Mouse (Mus musculus) mature B cell (primary cell): ENCODE results near the gene Olfr1371.

Experiments used
- in situ Hi-C: fragments of 300-500 bp; cut with MboI; formaldehyde crosslinking; loops from 2 replicates; pipeline ENCODE4 v1.14.3; 2019

Olfr1371 gene

GRCm38 (mm10) chr11:52213887-52214286 lies at the start of gene Olfr1371:
Gene Olfr1371 (minus strand): TSS chr11:52213987.
- in situ Hi-C loops: no loop called here

DNA sequence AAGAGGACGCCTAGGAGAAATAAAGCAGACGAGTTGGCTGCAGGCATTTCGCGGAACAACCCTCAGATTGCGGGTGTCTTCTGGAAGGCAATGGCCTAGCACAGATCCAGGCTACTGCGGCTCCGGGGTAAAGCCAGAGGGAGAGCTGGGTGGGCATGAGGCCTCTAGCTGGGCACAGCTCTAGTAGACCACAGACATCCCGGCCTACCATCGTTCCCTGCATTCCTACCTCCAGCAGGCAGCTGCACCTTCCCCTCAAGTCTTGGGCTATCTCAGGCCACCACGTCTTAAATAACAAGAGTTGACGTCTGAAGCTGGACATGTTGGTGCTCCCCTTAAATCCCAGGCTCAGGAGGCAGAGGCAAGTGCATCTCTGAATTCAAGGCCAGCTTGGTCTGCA lies 48.6 kb upstream of the Olfr1371 start:
- in situ Hi-C loops: no loop called here

GRCm38 (mm10) chr11:52261937-52262336 lies 48.1 kb upstream of the Olfr1371 start:
- in situ Hi-C loops: no loop called here

- in situ Hi-C loops: no loop called here
These were observed 47.1 kb upstream of the Olfr1371 start for GRCm38 (mm10) chr11:52260878-52261277.

DNA sequence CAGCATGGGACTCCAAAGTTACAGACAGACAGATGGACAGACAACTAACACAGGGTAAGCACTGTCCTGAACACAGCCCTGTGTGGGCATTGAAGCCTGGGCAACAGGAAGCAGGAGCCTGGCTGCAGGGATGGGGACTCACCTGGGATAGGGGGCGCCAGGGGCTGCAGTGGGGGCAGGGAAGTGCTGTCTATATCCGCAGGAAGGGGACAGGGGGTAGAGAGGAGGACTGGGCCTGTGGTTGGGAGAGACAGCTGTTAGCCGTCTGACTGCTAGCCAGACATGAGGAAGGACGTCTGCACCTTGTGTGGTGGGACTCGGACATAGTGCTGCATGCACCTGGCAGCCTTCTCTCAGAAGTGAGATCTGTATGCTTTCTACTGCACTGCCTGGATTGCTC lies 44.9 kb upstream of the Olfr1371 start:
- in situ Hi-C loops: no loop called here

GRCm38 (mm10) chr11:52257376-52257775 lies 43.6 kb upstream of the Olfr1371 start:
- in situ Hi-C loops: no loop called here

DNA sequence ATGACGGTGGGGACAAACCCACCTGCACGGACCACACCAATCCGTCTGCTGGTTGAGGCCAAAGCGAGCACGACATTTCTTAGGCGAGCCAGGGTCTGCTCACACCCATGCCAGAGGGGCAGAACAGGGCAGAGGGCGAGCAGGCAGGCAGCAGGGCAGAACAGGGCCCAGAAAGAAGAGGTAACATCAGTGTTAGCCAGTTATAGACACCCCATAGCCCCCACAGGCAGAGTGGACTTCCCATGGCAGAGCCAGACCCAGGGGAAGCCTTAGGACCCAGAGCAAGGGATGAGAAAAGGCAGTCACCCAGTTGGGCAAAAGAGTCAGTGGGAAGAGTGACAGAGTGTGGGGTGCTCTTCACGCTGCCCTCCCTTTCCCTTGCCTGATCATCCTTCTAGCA lies 41.3 kb upstream of the Olfr1371 start:
- in situ Hi-C loops: no loop called here

DNA sequence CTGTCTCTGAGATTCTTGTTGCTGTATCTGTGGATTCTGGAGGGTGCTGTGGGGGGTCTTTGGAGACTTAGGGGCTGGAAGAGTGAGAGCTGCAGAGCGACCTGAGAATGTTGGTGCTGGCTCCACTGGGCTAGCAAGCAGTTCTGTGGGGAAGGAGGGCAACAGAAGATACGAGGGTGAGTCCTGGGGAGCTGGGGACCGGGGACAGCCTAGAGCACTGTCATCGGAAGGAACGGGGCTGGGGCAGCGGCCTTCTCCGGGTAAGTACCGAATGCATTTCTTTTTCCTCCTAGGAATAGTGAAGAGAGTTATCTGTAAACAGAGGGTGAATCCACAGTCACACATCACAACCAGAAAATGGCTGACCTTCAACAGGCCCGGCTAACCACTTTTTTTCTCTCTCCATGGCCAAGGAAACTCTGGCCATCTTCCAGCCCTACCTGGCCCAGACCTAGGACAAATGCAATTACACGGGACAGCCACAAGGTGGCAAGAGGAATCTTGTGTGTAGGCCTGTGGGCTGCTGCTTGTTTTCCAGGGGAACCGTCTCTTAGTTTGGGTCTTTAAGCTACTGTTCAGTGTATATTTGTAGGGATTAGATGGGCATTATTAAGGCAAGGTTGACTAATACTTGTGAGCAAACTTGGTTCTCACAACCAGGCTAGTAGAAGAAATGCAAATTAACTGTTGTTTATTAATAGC lies 40.0 kb upstream of the Olfr1371 start:
- in situ Hi-C loops: no loop called here

- in situ Hi-C loops: no loop called here
These were observed 38.9 kb upstream of the Olfr1371 start for GRCm38 (mm10) chr11:52252692-52253091.

- in situ Hi-C loops: no loop called here
These were observed 38.0 kb upstream of the Olfr1371 start for GRCm38 (mm10) chr11:52251770-52252169.

GRCm38 (mm10) chr11:52249452-52249851 lies 35.7 kb upstream of the Olfr1371 start:
- in situ Hi-C loops: no loop called here

DNA sequence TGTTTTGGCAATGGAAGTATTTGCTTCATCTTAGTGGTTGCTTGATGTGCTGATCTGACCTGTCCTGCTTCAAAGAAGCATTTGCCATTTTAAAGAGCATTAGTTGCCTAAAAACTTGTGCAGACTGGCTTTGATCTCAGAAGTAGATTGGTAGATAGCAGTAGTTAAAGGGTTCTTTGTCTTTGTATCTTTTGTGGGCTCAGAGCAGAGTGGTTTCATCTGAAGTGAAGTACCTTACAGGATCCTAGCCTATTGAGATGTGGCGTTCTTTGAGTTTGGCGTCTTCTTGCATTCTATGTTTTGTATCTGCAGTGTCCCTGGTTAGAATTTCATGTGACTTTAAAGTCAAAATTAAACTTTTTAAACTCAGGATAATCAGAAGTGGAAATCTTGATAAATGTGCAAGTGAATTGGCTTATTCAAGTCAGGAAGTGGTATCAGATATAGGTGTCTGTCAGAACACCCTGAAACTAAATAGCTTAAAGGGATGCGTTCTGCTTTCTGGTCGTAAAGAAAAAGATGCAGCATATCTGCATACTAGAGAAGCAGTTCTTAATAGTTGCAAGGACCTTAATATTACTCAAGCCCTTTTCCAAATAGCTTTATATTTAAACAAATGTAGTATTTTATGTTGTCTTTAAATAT lies 27.2 kb upstream of the Olfr1371 start:
- in situ Hi-C loops: no loop called here

DNA sequence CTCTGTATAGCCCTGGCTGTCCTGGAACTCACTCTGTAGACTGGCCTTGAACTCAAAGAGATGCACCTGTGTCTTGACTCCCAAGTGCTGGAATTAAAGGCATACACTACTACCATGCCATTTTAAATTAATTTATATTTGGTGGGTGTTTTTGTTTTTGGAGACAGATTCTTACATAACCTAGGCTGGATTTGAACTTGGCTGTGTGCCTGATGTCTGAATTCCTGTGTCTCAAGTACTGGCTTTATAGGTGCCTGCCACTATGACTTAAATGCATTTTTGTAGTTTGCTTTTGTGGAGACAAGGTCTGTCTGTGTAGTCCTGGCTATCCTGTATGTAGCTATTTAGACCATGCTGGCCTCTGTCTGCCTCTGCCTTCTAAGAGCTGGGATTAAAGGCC lies 20.7 kb upstream of the Olfr1371 start:
- in situ Hi-C loops: no loop called here

- in situ Hi-C loops: no loop called here
These were observed 20.1 kb upstream of the Olfr1371 start for GRCm38 (mm10) chr11:52233906-52234305.

- in situ Hi-C loops: no loop called here
These were observed 19.4 kb upstream of the Olfr1371 start for GRCm38 (mm10) chr11:52233043-52233653.

- in situ Hi-C loops: no loop called here
These were observed 18.1 kb upstream of the Olfr1371 start, which contains the start of gene Skp1a for GRCm38 (mm10) chr11:52231606-52232541. Gene Skp1a (plus strand): TSS chr11:52231995.

GRCm38 (mm10) chr11:52230694-52231093 lies 16.9 kb upstream of the Olfr1371 start:
- in situ Hi-C loops: no loop called here

- in situ Hi-C loops: no loop called here
These were observed 15.1 kb upstream of the Olfr1371 start for GRCm38 (mm10) chr11:52228722-52229448.

DNA sequence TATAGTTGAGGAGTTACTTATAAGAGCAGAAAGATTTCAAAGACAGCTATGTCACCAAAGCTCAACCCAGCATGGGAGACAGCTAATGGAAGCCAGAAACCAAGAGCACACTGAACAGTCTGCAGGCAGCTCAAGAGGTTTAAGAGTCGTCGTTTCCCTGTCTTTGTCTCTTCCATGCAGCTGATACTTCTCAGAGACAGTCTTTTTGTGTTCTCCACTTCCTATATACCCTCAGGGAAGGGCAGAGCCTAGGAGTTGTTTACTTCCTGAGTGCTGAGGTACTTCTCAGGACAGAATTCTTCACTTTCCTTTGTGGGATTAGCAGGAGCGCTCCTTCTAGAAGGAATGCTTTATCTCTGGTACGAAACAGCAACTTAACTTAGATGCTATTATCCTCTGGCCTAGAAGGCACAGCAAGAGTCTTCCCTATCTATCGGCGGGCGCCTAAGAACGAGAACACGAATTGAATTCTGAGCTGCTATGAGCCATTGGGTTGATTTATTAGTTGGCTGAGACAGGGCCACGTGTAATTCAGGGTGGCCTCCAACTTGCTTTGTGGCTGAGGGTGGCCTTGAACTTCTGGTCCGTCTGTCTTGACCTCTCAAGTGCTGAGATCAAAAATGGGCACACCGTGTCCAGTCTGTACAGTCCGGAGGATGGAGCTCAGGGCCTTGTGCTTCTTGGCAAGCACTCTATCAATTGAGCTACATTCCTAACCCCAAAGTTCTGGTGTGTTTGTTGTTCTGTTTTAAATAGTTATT lies 13.9 kb upstream of the Olfr1371 start:
- in situ Hi-C loops: no loop called here

DNA sequence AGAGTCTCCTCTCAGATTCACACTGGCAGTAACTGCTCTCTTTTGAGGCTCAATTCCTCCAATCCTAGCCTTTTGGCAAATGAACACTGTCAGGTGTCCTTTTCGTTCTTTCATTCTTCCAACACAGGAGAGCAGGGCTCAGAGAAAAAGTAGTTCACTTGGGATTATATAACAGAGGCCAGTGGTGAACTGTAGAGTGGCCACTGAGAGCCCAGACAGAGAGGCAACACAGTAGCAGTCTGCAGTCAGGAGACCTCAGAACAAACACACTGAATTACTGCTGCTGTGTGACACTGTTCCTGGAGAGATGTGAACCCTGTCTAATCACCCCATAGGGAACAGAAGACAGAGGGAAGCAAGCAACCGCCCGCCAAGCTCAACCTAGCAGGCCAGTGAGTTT lies 13.3 kb upstream of the Olfr1371 start:
- in situ Hi-C loops: no loop called here
